Mouse (Mus musculus): ENCODE results near the gene Abr. TPM values are rescaled to one million over a fixed set of nuclear protein-coding genes. Genes with fewer than 3 reads are reported as not detected.

Abr gene
- polyA plus RNA-seq, 1 experiment from 2014 or later: 32.3 TPM

GRCm38 (mm10) chr11:76506514-76507228 lies 115.4 kb downstream of the Abr start:
- peak; percentile 92 for TF ChIP-seq CTCF (IDR thresholded peaks at IDR 0.05; ENCODE audit: low read depth)
- Histone ChIP-seq H3K27ac (ENCODE audit: low read depth, low read length) (no peak overlapping the region), H3K4me2 (replicated peaks; ENCODE audit: low read depth) (no peak overlapping the region), H3K27me3 (replicated peaks; ENCODE audit: control insufficient read depth, insufficient read depth, low read length) (no peaks in the 10 kb centered on the region), H3K36me3 (ENCODE audit: control insufficient read depth, insufficient read depth) (no peaks in the 10 kb centered on the region; the same call in 1 of the 2 replicates), H3K9me3 (ENCODE audit: control insufficient read depth) (no peaks in the 10 kb centered on the region), H3K9ac (ENCODE audit: low read depth, low read length) (no peak overlapping the region), H3K4me1 (replicated peaks; ENCODE audit: control insufficient read depth, insufficient read depth, low read length) (0 out of 2 replicates have a peak, but pooled peaks cover 8% of the 10 kb centered on the region), H3K4me3 (ENCODE audit: low read depth, low read length) (no peak overlapping the region)
- ATAC-seq: no peak
- WGBS: 62% methylated on average over 5 of the region's 5 CpGs

DNA sequence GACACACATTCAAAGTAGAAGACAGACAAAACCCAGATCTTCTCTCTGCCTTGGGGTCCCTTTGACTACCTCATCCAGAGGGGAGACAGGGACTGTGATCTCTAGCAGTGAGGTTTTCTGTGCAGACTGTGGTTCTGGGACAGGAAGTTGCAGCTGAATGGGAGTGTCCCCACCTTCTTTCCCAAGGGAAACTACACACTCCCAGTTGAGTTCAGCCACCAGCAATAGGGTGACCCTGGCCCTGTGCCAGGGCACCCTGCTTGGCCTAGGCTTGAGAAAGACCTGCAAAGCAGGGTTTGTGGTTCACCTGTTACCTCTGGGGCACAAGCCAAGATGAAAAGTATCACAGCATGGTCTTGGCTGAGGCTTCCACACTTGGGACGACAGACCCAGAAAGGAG lies 117.0 kb downstream of the Abr start:
- no peak for TF ChIP-seq CTCF (IDR thresholded peaks at IDR 0.05; ENCODE audit: low read depth)
- Histone ChIP-seq H3K4me2 (replicated peaks; ENCODE audit: low read depth) (peak overlapping the region; percentile 47; the same call in 1 of the 2 replicates), H3K36me3 (ENCODE audit: control insufficient read depth, insufficient read depth) (no peaks in the 10 kb centered on the region; the same call in 1 of the 2 replicates), H3K4me3 (ENCODE audit: low read depth, low read length) (no peak overlapping the region), H3K9ac (ENCODE audit: low read depth, low read length) (no peak overlapping the region), H3K4me1 (replicated peaks; ENCODE audit: control insufficient read depth, insufficient read depth, low read length) (0 out of 2 replicates have a peak, but pooled peaks cover 8% of the 10 kb centered on the region), H3K9me3 (ENCODE audit: control insufficient read depth) (no peaks in the 10 kb centered on the region), H3K27me3 (replicated peaks; ENCODE audit: control insufficient read depth, insufficient read depth, low read length) (no peaks in the 10 kb centered on the region), H3K27ac (ENCODE audit: low read depth, low read length) (peak overlapping the region; percentile 71; the same call in 1 of the 2 replicates)
- peak; percentile 39 for ATAC-seq
- 95% methylated on average over 1 of the region's 1 CpGs for WGBS

- peak overlapping the region; percentile 71 for H3K27ac ChIP-seq (ENCODE audit: low read depth, low read length)
- WGBS: 49% methylated on average over 5 of the region's 5 CpGs
- H3K9me3 ChIP-seq (ENCODE audit: control insufficient read depth): no peaks in the 10 kb centered on the region
- 0 out of 2 replicates have a peak, but pooled peaks cover 8% of the 10 kb centered on the region for H3K4me1 ChIP-seq (replicated peaks; ENCODE audit: control insufficient read depth, insufficient read depth, low read length)
- H3K9ac ChIP-seq (ENCODE audit: low read depth, low read length): no peak overlapping the region
- no peaks in the 10 kb centered on the region; the same call in 1 of the 2 replicates for H3K36me3 ChIP-seq (ENCODE audit: control insufficient read depth, insufficient read depth)
- H3K27me3 ChIP-seq (replicated peaks; ENCODE audit: control insufficient read depth, insufficient read depth, low read length): no peaks in the 10 kb centered on the region
- H3K4me3 ChIP-seq (ENCODE audit: low read depth, low read length): no peak overlapping the region
- H3K4me2 ChIP-seq (replicated peaks; ENCODE audit: low read depth): peak overlapping the region; percentile 47
- TF ChIP-seq CTCF (IDR thresholded peaks at IDR 0.05; ENCODE audit: low read depth): peak; percentile 14; the same call in 1 of the 2 replicates
- no peak for ATAC-seq
These were observed 118.1 kb downstream of the Abr start for GRCm38 (mm10) chr11:76504058-76504457.

- H3K4me1 ChIP-seq (replicated peaks; ENCODE audit: control insufficient read depth, insufficient read depth, low read length): 0 out of 2 replicates have a peak, but pooled peaks cover 9% of the 10 kb centered on the region
- no peak overlapping the region for H3K4me3 ChIP-seq (ENCODE audit: low read depth, low read length)
- H3K9ac ChIP-seq (ENCODE audit: low read depth, low read length): no peak overlapping the region
- WGBS: 41% methylated on average over 1 of the region's 1 CpGs
- no peaks in the 10 kb centered on the region for H3K27me3 ChIP-seq (replicated peaks; ENCODE audit: control insufficient read depth, insufficient read depth, low read length)
- TF ChIP-seq CTCF (IDR thresholded peaks at IDR 0.05; ENCODE audit: low read depth): no peak
- no peak overlapping the region for H3K27ac ChIP-seq (ENCODE audit: low read depth, low read length)
- no peak overlapping the region for H3K4me2 ChIP-seq (replicated peaks; ENCODE audit: low read depth)
- no peak for ATAC-seq
- no peaks in the 10 kb centered on the region; the same call in 1 of the 2 replicates for H3K36me3 ChIP-seq (ENCODE audit: control insufficient read depth, insufficient read depth)
- no peaks in the 10 kb centered on the region for H3K9me3 ChIP-seq (ENCODE audit: control insufficient read depth)
These were observed 122.1 kb downstream of the Abr start for GRCm38 (mm10) chr11:76499987-76500386.

GRCm38 (mm10) chr11:76499564-76499963 lies 122.5 kb downstream of the Abr start:
- Histone ChIP-seq H3K36me3 (ENCODE audit: control insufficient read depth, insufficient read depth) (no peaks in the 10 kb centered on the region; the same call in 1 of the 2 replicates), H3K9me3 (ENCODE audit: control insufficient read depth) (no peaks in the 10 kb centered on the region), H3K4me1 (replicated peaks; ENCODE audit: control insufficient read depth, insufficient read depth, low read length) (0 out of 2 replicates have a peak, but pooled peaks cover 8% of the 10 kb centered on the region), H3K27me3 (replicated peaks; ENCODE audit: control insufficient read depth, insufficient read depth, low read length) (no peaks in the 10 kb centered on the region), H3K9ac (ENCODE audit: low read depth, low read length) (no peak overlapping the region), H3K4me3 (ENCODE audit: low read depth, low read length) (no peak overlapping the region), H3K27ac (ENCODE audit: low read depth, low read length) (no peak overlapping the region), H3K4me2 (replicated peaks; ENCODE audit: low read depth) (no peak overlapping the region)
- no peak for TF ChIP-seq CTCF (IDR thresholded peaks at IDR 0.05; ENCODE audit: low read depth)
- no peak for ATAC-seq
- 83% methylated on average over 7 of the region's 7 CpGs for WGBS

DNA sequence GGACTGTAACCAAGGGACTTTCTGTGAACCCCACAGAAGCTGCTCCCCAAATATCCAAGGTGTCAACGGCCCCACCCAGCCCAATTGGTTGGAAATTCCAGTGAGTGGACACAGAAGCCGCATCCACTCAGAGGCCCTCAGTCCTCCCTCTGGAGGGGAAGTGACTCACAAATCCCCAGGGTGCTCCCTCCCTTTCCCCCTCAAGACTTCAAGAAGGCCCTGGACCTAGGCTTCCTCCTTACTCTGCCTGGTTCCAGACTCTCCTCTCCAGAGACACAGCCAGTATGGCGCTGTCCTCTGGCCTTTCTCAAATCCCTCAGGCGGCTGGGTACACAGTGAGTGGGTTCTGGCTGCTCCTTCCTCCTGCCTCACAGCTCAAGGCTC lies 124.4 kb downstream of the Abr start:
- no peak for TF ChIP-seq CTCF (IDR thresholded peaks at IDR 0.05; ENCODE audit: low read depth)
- no peak for ATAC-seq
- Histone ChIP-seq H3K4me1 (replicated peaks; ENCODE audit: control insufficient read depth, insufficient read depth, low read length) (peaks cover 4% of the 10 kb centered on the region), H3K4me2 (replicated peaks; ENCODE audit: low read depth) (no peak overlapping the region), H3K4me3 (ENCODE audit: low read depth, low read length) (no peak overlapping the region), H3K36me3 (ENCODE audit: control insufficient read depth, insufficient read depth) (no peaks in the 10 kb centered on the region; the same call in 1 of the 2 replicates), H3K9ac (ENCODE audit: low read depth, low read length) (no peak overlapping the region), H3K27me3 (replicated peaks; ENCODE audit: control insufficient read depth, insufficient read depth, low read length) (no peaks in the 10 kb centered on the region), H3K27ac (ENCODE audit: low read depth, low read length) (no peak overlapping the region), H3K9me3 (ENCODE audit: control insufficient read depth) (no peaks in the 10 kb centered on the region)
- 72% methylated on average over 4 of the region's 4 CpGs for WGBS
